Mouse (Mus musculus) liver, adult 2 months (tissue): ENCODE data around the gene Colq.

Source experiments
- CTCF ChIP-seq: fragments of 200-500 bp; IDR thresholded peaks from 2 replicates; pipeline ENCODE4 v1.5.1; 2011; ENCODE audit warnings: low read depth, low read length, control low read depth
- POLR2A ChIP-seq: fragments of 200-500 bp; IDR thresholded peaks from 2 replicates; pipeline ENCODE4 v1.6.1; 2011; ENCODE audit warnings: low read length, control low read depth; ENCODE audit not compliant: insufficient read depth; ENCODE audit errors: extremely low read depth

GRCm38 (mm10) chr14:31486465-31486864 lies 104.7 kb downstream of the Colq start:
- no peak for TF ChIP-seq CTCF
- TF ChIP-seq POLR2A: no peak
